Mouse (Mus musculus): Measurements from ENCODE around the gene Cabp7. TPM values are rescaled to one million over a fixed set of nuclear protein-coding genes. Genes with fewer than 3 reads are reported as not detected.

Gene Cabp7
- total RNA-seq, 2 experiments from 2014 or later = 0.45 TPM; not detected in 1

DNA sequence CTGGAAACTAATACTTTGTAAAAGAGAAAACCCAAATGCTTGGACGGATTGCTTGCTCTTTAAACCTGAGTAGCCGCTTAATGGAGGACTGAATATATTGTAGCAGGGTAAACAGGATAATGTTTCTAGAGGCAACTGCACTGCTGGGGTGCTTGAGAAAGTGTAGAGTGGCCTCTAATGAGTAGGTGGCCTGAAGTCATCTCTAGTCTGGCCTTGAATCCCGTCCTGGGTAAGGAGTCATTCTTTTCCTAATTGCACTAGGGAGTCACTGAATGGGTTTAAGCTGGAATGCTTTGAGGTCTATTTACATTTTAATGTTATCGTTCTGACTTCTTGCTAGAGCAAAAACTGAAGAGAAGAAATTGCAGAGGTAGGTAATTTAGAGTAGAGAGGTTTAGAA is 41.4 kb downstream of the Cabp7 start:
- no peak for DNase-seq (ENCODE audit: low spot score in 2 of 2)

DNA sequence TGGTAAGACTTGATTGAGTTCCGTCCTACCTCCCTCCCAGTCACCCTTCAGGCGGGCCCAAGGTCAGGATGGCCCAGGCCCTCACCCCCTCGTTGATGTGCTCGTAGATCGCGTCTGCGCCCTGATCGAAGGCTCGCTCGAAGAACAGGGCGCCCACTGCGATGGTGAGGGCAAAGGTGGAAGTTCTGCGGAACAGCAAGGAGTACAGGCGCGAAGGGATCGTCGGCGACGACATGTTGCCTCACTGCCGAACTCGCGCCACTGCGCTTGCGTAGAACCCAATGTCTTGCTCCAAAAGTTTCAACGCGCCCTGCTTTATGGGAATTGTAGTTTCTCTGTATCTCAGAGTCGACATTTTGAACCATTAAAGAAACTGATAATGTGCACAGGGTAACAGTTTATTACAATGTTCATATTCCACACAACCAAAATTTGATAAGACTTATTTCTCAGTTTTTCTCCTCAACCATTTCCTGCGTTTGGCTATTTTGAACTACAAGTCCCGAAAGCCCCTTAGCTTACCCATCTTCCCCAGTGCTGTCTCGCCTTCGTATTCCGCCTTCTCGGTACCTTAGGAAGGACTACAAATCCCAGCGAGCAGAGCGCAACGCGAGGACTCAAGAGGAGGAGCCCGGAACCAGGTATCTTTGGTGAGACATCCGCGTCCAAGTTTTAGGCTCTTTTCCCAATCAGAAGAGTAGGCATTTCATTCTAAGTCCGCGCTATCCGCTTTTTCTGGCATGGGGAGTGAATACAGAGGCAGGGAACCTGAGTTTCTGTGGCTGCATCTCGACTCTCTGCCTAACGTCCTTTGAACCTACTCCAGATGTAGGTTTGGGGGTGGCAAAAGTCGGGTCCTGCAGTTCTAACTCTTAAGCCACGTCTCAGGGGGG is 42.3 kb downstream of the Cabp7 start, which contains the start of the genes Uqcr10 and Zmat5:
TSS of gene Uqcr10 (minus strand) at position 271 of the 893 bp plus-strand sequence.
TSS of gene Zmat5 (plus strand) at position 607 of the 893 bp plus-strand sequence.
- peak; percentile 89 to 90 for DNase-seq (ENCODE audit: low spot score in 2 of 2)

DNA sequence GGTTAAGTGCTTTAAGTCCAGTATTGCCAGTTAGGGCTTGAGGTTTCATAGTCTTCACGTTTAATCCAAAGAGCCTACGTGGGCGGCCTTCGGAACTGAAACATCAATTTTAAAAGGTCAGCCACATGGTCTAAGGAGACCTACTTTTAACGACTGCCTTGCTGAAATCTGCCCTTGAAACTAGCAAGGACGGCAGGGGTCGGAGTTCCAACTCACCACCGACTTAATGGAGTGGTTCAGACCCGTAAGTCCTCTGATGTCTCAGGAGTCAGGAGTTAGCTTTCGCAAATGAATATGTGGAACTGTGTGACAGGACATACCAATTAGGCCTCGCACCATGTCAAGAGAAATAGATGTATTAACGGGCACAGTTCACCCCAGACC is 42.9 kb downstream of the Cabp7 start:
- DNase-seq (ENCODE audit: low spot score in 2 of 2) = no peak

DNA sequence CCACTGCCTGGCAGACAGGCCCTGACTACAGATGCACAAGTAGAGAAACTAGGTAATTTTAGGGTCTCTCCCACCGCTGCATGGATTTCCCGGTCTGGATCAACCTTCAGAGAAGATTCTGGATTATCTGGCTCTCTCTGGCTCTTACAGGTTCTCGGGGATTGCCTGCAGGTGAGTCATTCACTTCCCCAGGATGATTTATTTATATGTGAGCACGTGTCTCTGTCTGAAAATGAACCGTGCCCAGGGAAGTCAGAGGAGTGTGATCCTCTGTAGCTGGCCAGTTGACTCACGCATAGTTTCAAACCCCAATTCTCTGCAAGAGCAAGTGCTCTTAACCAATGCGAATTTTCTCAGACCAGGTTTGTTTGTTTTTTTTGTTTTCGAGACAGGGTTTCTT is 45.9 kb downstream of the Cabp7 start:
- no peak for DNase-seq (ENCODE audit: low spot score in 2 of 2)

DNA sequence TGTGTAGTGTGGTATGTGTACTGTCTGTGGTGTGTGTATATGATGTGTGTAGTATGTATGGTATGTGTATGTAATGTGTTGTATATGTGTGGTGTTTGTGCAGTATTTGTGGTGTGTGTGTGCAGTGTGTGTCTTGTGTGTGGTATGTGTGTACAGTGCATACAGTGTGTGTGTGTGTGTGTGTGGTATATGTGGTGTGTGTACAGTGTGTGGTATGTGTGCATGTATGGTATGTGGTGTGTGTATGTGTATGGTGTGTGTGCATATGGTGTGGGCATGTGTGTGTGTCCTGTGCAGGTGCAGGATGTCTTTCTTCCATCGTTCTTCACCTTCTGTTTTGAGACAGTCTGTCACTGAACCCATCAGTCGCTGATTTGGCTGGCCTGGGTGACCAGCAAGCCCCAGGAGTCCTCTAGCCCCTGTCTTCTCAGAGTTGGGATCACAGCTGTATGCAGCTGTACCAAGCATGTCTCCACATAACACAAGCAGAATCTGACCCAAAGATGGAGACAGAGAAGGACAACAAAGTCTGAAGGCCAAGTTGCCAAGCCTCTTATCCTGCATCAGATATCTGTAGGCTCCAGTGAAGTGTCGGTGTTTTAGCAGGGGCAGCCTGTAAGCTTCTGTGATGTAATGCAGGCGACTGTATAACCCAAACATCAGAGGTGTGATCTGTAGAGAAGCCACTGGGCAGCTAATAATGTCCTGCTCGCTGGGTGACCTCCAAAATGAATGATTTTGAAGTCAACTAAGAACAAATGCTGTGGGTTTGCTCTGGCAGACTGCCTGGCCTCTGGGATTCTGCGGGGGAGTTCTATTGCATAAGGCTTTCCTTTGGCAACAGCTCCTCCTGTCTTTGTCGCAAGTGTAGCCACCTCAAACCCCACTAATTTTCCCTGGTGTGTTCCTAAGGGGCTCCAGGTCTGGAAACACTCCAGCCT is 49.3 kb downstream of the Cabp7 start:
- peak; percentile 67 to 70 for DNase-seq (ENCODE audit: low spot score in 2 of 2)

DNA sequence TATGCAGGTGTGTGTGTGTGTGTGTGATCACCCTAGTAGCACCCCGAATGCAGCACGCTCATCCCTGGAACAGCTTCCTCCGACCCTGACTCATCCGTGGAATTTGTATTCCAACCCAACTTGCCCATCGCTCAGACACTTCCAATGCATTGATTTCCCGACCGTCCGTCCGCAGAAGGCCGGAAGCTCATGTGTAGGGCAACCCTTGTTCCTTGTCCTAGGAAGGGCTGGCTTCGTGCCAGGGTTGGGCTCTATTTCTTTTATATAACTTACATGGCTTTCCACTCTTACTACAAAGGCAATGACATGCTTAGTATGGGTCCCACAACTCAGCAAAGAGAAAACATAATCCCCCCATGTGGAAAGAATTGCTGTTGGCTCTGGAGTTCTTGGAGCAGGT is 54.4 kb downstream of the Cabp7 start:
- DNase-seq (ENCODE audit: low spot score in 2 of 2) = no peak

DNA sequence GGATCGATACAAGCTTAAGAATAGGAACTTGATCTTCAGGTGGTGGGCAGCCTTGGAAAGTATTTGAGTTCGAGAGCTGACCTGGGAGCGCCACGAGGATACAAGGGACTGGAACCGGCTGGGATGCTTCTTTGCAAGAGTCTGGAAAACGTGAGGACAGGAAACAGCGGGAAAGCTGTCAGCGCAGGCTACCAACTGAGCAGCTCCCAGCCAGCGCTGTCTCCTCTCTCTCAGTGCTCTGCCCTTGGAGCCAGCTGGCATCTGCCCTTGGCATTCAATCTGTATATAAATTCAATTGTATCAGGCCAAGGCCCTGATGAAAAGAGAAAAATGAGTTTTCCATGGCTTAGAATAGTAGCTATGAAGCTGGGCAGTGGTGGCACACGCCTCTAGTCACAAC is 55.4 kb downstream of the Cabp7 start:
- peak in 1 of 2 experiments; percentile 62 for DNase-seq (ENCODE audit: low spot score in 2 of 2)

DNA sequence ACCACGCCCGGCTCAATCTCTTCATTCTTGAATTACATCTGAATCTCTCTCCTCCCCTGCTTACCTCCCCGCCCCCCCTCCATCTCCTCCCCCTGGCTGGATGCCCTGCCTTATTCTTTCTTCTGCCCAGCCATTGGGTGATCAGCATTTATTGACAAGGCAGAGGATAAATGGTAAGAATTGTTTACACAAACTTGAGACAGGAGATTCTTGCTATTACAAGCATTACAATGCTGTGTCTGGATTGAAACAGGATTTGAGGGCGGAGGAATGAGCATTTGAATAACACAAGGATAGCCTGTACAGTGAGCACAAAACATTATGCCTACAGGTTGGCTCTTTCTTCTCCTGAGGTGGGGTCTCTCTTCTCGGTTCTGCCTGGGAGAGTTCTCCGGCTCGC is 56.2 kb downstream of the Cabp7 start:
- DNase-seq (ENCODE audit: low spot score in 2 of 2) = peak in 1 of 2 experiments; percentile 17

DNA sequence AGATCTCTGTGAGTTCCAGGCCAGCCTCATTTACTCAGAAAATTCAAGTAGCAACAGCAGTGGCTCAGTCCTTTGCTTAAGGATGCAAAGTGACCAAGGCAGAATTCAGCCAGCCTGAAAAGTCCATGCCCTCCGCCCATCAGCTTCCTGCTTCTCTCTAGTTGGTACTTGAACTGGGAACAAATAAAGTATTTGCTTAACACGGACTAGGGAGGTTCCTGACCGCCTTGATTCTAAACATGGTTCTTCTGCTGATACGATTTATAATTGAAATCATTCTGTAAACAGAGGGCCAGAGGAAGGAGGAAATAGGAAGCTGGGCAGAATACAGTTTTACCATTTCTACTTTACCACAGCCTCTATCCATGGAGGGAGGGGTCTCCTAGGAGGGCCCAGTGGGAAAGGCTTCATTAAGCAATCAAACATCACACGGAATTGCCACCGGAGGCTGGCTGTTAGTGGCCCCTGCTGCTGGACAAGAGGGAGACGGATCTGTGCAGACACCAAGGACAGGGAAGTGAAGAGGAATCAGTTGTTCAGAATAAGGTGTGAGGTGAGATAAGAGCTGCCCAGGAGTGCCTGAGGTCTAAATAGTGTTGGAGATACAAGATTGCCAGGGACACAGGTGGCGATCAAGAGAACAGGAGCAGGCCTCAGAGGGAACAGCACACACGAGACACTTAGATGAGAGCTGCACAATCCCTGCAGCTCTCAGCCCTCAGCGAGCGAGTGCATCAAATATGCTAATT is 57.8 kb downstream of the Cabp7 start:
- peak in 1 of 2 experiments; percentile 15 for DNase-seq (ENCODE audit: low spot score in 2 of 2)

DNA sequence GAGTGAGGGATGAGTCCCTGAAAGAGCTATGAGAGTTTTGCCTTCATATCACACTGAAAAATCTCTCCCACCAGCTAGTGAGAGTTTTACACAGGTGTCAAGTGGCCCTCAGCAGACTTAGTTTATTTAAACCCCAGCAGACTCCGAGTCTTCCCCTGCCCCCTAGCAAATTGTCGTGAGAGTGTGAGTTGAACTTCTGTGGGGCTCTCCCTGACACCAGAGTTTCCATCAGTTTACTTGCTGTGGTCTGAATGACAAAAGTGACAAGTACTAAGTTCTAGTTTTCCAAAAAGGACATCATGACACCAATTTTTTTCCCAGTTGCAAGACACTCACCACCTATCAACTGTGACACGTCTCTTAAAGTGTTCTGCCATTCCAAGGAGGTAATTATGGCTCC is 58.7 kb downstream of the Cabp7 start:
- DNase-seq (ENCODE audit: low spot score in 2 of 2) = no peak

DNA sequence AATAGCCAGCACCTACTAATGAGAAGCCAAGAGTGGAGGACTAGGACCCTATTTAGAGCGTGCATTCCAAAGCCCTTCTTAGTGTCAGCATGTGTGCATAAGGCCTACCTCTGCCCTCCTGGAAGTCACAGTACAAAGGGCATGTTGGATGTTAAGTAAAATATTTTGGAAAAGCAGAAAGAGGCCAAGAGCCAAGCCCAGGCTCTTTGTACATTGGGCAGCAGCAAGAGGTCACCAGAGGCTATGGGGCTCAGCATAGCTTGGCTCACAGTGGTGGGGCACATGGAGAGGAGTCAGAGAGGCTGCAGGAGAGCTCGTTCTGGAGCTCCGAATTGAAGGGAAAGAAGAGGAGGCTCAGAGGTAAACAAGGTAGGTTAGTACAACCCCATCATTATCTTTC is 59.6 kb downstream of the Cabp7 start:
- DNase-seq (ENCODE audit: low spot score in 2 of 2) = no peak

Other genes starting within 250 kb of the Cabp7 start
- gene Mtmr3, start 151.9 kb downstream of the Cabp7 start, total RNA-seq (2021) = 10 to 100 TPM; 49.5 to 60.5 TPM
- gene Gm11032, start 126.7 kb downstream of the Cabp7 start, total RNA-seq (2021) = not detected
- 10 to 100 TPM; 34.7 to 52.2 TPM for gene Ascc2, start 109.0 kb downstream of the Cabp7 start, total RNA-seq (2021)
- 1,000 to 10,000 TPM in 1 of 2 experiments, 100 to 1,000 TPM in 1; 866 to 1,117 TPM for gene Uqcr10, start 42.4 kb downstream of the Cabp7 start, total RNA-seq (2021)
- 10 to 100 TPM; 44.7 to 46.3 TPM for gene Zmat5, start 42.1 kb downstream of the Cabp7 start, total RNA-seq (2021)
- 100 to 1,000 TPM in 1 of 2 experiments, 10 to 100 TPM in 1; 63.4 to 136 TPM for gene Nf2, start 102.8 kb upstream of the Cabp7 start, total RNA-seq (2021)
- 10 to 100 TPM; 33.3 to 37.6 TPM for gene Nipsnap1, start 127.2 kb upstream of the Cabp7 start, total RNA-seq (2021)
- gene Thoc5, start 148.5 kb upstream of the Cabp7 start, total RNA-seq (2021) = 10 to 100 TPM; 27.9 to 28.0 TPM
- gene Nefh, start 201.3 kb upstream of the Cabp7 start, total RNA-seq (2021) = 1 to 10 TPM; 1.9 to 2.7 TPM
- gene Ap1b1, start 240.0 kb upstream of the Cabp7 start, total RNA-seq (2021) = 10 to 100 TPM; 54.3 to 73.9 TPM

Measured in adrenal gland, adult 18-20 months (tissue).